Mouse (Mus musculus) erythroblast, adult 5-6 weeks (primary cell): ENCODE measurements around the gene Kcnq4. TPM values are rescaled to one million over a fixed set of nuclear protein-coding genes. Genes with fewer than 3 reads are reported as not detected.

ENCODE experiments used
- ATAC-seq: replicated peaks from 2 replicates; pipeline ENCODE4 v1.8.0; 2016; ENCODE audit warnings: moderate number of reproducible peaks, mild to moderate bottlenecking, moderate TSS enrichment, inconsistent platforms; ENCODE audit not compliant: poor library complexity, low FRiP score, severe bottlenecking
- total RNA-seq, 2 experiments: library from RNA; stranded (forward) in 1 of 2; stranded (reverse) in 1 of 2; fragments of 150-400 nt in 1 of 2; fragments of 200-764, 138-1000 nt in 1 of 2; gene quantifications; 2 replicates each; pipeline versions ENCODE4 v1.2.3 to v1.2.4; 2015 to 2017; ENCODE audit warnings: low replicate concordance in 2 of 2

Kcnq4 gene
- total RNA-seq, 2 experiments from 2014 or later = not detected

- no peak for ATAC-seq
These were observed 20.6 kb downstream of the Kcnq4 start for GRCm38 (mm10) chr4:120727842-120728241.

- ATAC-seq = no peak
These were observed 22.2 kb downstream of the Kcnq4 start for GRCm38 (mm10) chr4:120726174-120726573.

- no peak for ATAC-seq
These were observed 22.8 kb downstream of the Kcnq4 start for GRCm38 (mm10) chr4:120725516-120726090.

- ATAC-seq = no peak
These were observed 26.8 kb downstream of the Kcnq4 start for GRCm38 (mm10) chr4:120721574-120721973.

- ATAC-seq = no peak
These were observed 29.3 kb downstream of the Kcnq4 start for GRCm38 (mm10) chr4:120719152-120719551.

- ATAC-seq = no peak
These were observed 30.8 kb downstream of the Kcnq4 start for GRCm38 (mm10) chr4:120717591-120717990.

- no peak for ATAC-seq
These were observed 31.6 kb downstream of the Kcnq4 start for GRCm38 (mm10) chr4:120716765-120717164.

- peak; percentile 45; the same call in 1 of the 2 replicates for ATAC-seq
These were observed 32.3 kb downstream of the Kcnq4 start for GRCm38 (mm10) chr4:120716141-120716571.

GRCm38 (mm10) chr4:120713856-120714497 lies 34.4 kb downstream of the Kcnq4 start:
- no peak for ATAC-seq

GRCm38 (mm10) chr4:120713021-120713420 lies 35.4 kb downstream of the Kcnq4 start:
- no peak for ATAC-seq

- ATAC-seq = no peak
These were observed 36.2 kb downstream of the Kcnq4 start for GRCm38 (mm10) chr4:120712236-120712635.

GRCm38 (mm10) chr4:120702511-120702910 lies 45.9 kb downstream of the Kcnq4 start:
- no peak for ATAC-seq

- ATAC-seq = no peak
These were observed 46.4 kb downstream of the Kcnq4 start for GRCm38 (mm10) chr4:120702056-120702455.

GRCm38 (mm10) chr4:120701180-120701579 lies 47.2 kb downstream of the Kcnq4 start:
- no peak for ATAC-seq

- ATAC-seq = no peak
These were observed 50.5 kb downstream of the Kcnq4 start for GRCm38 (mm10) chr4:120697799-120698484.

GRCm38 (mm10) chr4:120697353-120697752 lies 51.1 kb downstream of the Kcnq4 start:
- no peak for ATAC-seq

- ATAC-seq = no peak
These were observed 55.7 kb downstream of the Kcnq4 start for GRCm38 (mm10) chr4:120692717-120693116.

- no peak for ATAC-seq
These were observed 59.1 kb downstream of the Kcnq4 start for GRCm38 (mm10) chr4:120689317-120689716.

GRCm38 (mm10) chr4:120687282-120687681 lies 61.1 kb downstream of the Kcnq4 start:
- ATAC-seq = no peak

- no peak for ATAC-seq
These were observed 65.0 kb downstream of the Kcnq4 start for GRCm38 (mm10) chr4:120683278-120683997.
